Mouse (Mus musculus): ENCODE data around the gene Scamp4. TPM values are rescaled to one million over a fixed set of nuclear protein-coding genes. Genes with fewer than 3 reads are reported as not detected.

Scamp4 gene
- polyA plus RNA-seq, 1 experiment from 2014 or later, result 84.8 TPM

DNA sequence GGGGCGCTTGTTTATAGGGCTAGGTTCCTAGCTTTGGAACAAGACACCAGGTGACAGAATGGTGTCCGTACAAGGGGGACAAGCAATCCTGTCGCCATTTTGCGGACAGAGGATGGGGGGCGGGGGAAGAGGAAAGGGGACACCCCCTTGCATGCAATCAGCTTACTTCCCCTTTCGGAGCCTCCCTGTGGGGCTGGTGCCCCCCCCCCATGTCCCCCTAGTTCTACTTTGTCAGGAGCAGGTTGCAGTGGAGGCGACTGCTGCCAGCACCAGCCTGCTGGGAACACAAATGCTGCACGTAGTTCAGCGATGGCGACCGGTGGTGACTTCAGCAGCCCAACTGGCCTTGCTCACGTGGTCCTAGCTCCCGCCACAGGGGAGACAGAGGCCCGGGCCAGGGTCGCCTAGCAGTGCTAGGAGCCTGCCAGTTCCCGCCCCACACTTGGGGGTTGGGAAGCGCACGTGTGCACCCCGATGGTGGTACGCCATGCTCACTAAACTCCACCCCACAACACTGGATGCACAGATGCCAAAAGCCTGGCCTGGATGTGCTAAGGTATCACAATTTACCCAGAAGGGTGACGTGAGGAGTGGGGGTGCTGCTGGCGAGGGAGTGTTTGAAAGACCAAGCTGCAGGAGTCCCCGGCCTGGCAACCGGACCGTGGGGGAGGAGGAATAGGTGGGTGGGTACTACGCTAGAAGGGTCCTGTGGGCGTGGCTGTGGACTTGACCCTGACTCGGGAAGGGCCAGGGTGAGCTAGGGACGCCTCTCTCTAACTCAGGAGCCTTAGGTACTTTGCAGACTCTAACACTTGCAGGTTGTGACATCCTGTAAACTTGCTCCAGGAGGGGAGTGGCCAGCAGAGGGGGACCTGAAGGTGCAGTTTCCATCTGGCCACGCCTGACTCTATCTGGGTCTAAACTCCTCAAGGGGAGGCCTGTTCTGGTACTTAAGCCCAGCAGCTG lies 31.5 kb upstream of the Scamp4 start:
- no peaks in the 10 kb centered on the region for H3K9me3 ChIP-seq
- H3K4me1 ChIP-seq, result peaks cover 80% of the 10 kb centered on the region
- 23% methylated on average over 30 of the region's 30 CpGs for WGBS
- H3K4me3 ChIP-seq, result peak overlapping the region; percentile 47
- peaks cover 18% of the 10 kb centered on the region for H3K36me3 ChIP-seq (replicated peaks)
- peak overlapping the region; percentile 82 for H3K27ac ChIP-seq (replicated peaks)
- peak; percentile 57 for DNase-seq (ENCODE audit: low spot score)
- no peaks in the 10 kb centered on the region for H3K27me3 ChIP-seq (replicated peaks; ENCODE audit: low read depth, poor library complexity, severe bottlenecking)

DNA sequence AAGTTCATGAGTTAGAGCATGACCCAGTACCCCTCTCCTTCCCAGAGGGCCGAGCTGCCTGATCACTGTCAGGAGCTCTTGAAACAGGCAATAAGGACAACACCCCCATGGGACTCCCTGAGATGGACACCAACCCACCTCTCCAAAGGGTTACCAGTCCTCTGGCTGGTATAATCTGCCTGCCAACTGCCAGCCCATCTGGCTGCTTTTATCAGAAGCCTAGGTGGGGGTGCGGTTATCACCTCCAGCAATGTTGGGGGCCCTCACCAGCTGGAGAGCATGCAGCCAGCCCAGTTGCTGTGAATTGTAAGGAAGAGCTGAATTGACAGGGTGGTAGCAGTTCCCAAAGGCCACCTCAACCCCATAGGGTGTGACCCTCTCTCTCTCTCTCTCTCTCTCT lies 30.2 kb upstream of the Scamp4 start:
- Histone ChIP-seq H3K4me3 (peak overlapping the region; percentile 2; the same call in 1 of the 2 replicates), H3K27me3 (replicated peaks; ENCODE audit: low read depth, poor library complexity, severe bottlenecking) (no peaks in the 10 kb centered on the region), H3K4me1 (peaks cover 86% of the 10 kb centered on the region), H3K9me3 (no peaks in the 10 kb centered on the region), H3K27ac (replicated peaks) (no peak overlapping the region), H3K36me3 (replicated peaks) (peaks cover 18% of the 10 kb centered on the region)
- DNase-seq (ENCODE audit: low spot score), result no peak
- 88% methylated on average over 2 of the region's 2 CpGs for WGBS

DNA sequence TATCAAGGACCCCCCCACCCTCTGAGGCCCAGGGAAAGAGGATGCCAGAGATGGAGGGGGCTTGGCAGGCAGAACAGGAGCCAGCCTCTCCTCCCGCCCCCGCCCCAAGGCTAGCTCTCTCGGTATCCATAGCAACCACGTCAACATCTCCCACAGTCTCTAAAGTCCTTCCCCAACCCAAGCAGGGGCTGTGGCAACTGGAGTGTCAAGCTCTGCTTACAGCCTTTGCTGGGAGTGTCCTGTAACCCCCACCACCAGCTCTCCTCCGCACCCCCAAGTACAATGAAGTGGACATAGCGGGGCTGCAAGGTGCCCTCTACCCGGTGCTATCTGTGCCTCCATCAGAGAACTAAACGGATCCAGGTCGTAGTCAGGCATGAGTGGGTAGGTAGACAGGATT lies 28.7 kb upstream of the Scamp4 start:
- no peaks in the 10 kb centered on the region for H3K27me3 ChIP-seq (replicated peaks; ENCODE audit: low read depth, poor library complexity, severe bottlenecking)
- H3K36me3 ChIP-seq (replicated peaks), result peaks cover 3% of the 10 kb centered on the region
- H3K4me1 ChIP-seq, result peaks cover 98% of the 10 kb centered on the region
- H3K4me3 ChIP-seq, result peak overlapping the region; percentile 22; the same call in 1 of the 2 replicates
- H3K9me3 ChIP-seq, result no peaks in the 10 kb centered on the region
- DNase-seq (ENCODE audit: low spot score), result no peak
- 0 out of 2 replicates have a peak overlapping the region, but pooled peaks have one; percentile 36 for H3K27ac ChIP-seq (replicated peaks)
- 65% methylated on average over 9 of the region's 9 CpGs for WGBS

DNA sequence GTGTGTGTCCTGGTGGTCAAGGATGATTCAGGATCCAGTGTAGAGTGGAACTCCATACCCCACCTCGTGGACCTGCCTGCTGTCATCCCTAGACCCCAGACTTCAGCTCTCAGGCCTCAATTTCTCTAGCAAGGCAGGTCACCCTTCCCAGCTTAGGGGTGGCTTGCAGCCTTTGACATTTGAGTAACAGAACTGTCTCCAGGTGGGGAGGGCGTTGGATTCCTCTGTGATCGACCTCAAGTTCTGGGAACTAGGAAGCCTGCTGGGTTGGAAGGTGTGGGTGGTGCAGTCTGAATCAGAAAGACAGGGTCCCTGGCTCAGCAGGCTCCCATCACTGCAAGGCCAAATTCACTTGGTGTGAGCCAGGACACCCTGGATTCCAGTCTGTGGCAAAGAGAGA lies 27.8 kb upstream of the Scamp4 start:
- no peaks in the 10 kb centered on the region for H3K36me3 ChIP-seq (replicated peaks)
- 73% methylated on average over 3 of the region's 3 CpGs for WGBS
- H3K27ac ChIP-seq (replicated peaks), result no peak overlapping the region
- H3K4me1 ChIP-seq, result peaks cover 96% of the 10 kb centered on the region
- DNase-seq (ENCODE audit: low spot score), result no peak
- no peaks in the 10 kb centered on the region for H3K27me3 ChIP-seq (replicated peaks; ENCODE audit: low read depth, poor library complexity, severe bottlenecking)
- H3K4me3 ChIP-seq, result peak overlapping the region; percentile 91
- H3K9me3 ChIP-seq, result no peaks in the 10 kb centered on the region

DNA sequence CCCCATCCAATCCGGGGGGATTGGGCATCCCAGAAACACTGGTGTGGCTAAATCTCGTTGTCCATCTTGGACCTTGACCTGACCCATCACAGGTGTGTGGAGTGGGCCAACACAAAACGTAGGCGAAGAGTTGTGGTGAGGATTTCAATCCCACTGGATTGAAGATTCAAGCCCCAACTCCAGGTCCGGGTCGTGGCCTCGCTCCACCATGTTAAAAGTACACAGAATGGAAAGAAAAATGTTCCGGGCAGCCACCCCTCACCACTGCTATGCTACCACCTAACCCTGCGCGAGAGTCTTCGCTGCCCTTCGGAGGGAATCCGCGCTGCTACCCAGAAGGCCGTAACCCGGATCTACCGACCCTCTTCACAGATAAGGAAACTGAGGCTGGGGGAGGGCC lies 26.7 kb upstream of the Scamp4 start:
- Histone ChIP-seq H3K27me3 (replicated peaks; ENCODE audit: low read depth, poor library complexity, severe bottlenecking) (no peaks in the 10 kb centered on the region), H3K4me3 (peak overlapping the region; percentile 91), H3K9me3 (no peaks in the 10 kb centered on the region), H3K4me1 (peaks cover 85% of the 10 kb centered on the region), H3K27ac (replicated peaks) (peak overlapping the region; percentile 86; the same call in 1 of the 2 replicates), H3K36me3 (replicated peaks) (peaks cover under 1% of the 10 kb centered on the region)
- no peak for DNase-seq (ENCODE audit: low spot score)
- WGBS, result 13% methylated on average over 17 of the region's 17 CpGs

DNA sequence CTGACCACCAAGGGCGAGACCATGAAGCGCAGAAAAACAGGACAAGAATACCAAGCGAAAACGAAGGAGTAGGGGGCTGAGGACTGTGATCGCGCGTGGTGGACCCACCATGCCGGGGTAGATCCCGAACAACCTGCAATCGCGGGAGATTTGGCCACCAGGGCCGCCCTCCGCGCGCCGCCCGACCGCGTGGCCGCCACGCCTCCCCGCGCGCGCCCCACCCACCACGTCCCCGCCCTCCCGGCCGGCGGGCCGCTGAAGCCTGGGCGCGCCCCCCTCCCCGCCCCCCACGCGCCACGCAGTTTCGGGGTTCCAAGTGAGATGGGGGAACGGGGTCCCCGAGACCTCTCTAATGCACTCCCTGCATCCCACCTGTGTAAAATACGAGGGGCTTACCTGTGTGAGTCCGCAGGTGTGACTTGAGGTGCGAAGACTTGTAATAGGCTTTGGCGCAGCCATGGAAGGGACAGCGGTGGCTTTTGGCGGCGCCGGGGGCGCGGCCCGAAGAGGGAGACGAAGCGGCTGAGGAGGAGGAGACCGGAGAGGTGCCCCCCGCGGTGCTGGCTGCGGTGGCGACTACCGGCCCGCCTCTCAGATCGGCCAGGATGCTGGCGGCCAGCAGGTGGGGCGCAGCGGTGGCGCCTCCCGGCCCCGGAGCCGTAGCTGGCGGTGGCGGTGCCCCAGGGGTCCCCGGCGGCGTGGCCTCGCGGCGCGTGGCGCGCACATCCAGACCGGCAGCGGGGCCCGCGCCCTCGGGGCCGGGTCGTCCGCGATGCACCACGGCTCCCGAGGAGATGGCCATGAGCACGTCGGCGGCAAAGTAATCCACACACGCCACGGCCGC lies 26.1 kb upstream of the Scamp4 start:
- WGBS, result under 1% methylated on average over 96 of the region's 96 CpGs
- peak overlapping the region; percentile 86 for H3K27ac ChIP-seq (replicated peaks)
- no peaks in the 10 kb centered on the region for H3K9me3 ChIP-seq
- H3K36me3 ChIP-seq (replicated peaks), result peaks cover 7% of the 10 kb centered on the region
- peak overlapping the region; percentile 91 for H3K4me3 ChIP-seq
- peak; percentile 73 for DNase-seq (ENCODE audit: low spot score)
- no peaks in the 10 kb centered on the region for H3K27me3 ChIP-seq (replicated peaks; ENCODE audit: low read depth, poor library complexity, severe bottlenecking)
- peaks cover 79% of the 10 kb centered on the region for H3K4me1 ChIP-seq

DNA sequence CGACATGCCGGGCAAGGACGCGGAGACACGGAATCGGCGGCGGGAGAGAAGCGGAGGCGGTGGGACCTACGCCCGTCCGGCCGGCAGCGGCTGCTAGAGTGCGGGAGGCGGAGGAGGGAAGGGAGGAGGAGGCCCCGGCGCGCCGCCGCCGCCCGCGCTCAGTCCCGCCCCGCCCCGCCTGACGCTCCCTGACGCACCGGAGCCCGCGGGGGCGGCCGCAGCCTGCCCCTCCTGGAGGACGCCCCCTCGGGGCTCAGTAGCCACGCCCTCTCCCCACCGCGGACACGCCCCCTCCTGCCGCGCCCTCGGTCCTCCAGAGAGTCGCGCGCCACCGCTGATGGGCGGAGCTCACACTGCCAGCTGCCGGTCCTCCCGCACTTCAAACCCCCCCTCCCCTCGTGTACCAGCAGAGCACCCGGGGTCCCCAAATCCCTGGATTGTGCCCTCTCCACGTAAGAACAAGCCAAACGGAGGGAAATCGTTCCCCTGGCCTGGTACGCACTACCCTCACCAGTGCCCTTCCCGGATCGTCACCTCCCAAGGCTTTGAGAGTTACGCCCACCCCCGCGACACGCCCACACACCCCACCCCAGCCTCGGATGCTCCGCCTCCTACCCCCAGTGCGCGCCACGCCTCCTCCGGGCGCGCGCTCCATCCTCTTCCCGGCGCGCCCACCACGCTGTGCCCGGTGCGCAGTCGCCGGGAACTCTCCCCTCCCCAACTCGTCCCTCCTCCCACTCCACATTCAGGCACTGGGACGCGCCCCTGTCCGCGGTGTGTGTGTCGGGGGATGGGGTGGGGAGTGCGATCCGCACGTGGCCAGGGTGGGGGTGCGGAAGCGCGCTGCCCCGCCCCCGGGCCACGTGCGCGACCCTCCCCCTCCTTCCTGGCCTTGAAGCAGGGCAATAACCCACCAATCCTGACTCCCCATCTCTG lies 25.2 kb upstream of the Scamp4 start, which contains the start of gene Klf16:
Klf16 (minus strand) TSS at position 127 of the 936 bp plus-strand sequence.
- Histone ChIP-seq H3K4me3 (peak within 1 kb of the TSS; percentile 91), H3K4me1 (peaks cover 70% of the 10 kb centered on the region), H3K27ac (replicated peaks) (peak within 1 kb of the TSS; percentile 86), H3K36me3 (replicated peaks) (peaks cover 14% of the 10 kb centered on the region), H3K9me3 (no peaks in the 10 kb centered on the region), H3K27me3 (replicated peaks; ENCODE audit: low read depth, poor library complexity, severe bottlenecking) (no peaks in the 10 kb centered on the region)
- WGBS, result under 1% methylated on average over 75 of the region's 97 CpGs
- DNase-seq (ENCODE audit: low spot score), result peak; percentile 98

DNA sequence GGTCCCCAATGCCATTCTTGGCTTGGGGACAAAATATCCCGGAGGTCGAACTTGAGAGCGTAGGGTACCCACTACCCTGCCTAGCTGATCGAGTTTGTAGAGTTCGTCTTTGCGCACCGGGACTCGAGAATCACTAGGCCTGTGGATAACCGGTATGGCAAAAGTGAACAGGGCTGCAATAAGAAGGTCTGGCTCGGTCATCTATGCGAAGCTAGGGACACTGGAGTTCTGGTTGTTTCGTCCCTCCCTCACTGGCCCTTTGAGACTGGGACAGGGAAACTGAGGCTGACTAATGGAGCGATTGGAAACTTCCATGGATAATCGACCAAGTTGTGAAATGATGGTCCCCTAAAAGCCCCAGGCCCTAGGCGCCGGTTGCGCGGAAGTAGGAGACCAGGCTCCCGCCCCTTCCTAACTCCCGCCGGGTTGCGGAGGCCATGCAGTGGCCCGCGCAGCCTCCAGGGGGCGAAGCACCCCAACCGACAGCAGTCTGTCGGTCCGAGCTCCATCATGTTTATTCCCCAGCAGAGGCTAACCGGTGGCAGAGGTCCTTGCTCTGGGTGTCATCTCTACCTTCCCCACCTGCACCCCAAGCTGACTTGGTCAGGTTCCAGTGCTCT lies 24.4 kb upstream of the Scamp4 start:
- Histone ChIP-seq H3K9me3 (no peaks in the 10 kb centered on the region), H3K4me1 (peaks cover 64% of the 10 kb centered on the region), H3K27ac (replicated peaks) (peak overlapping the region; percentile 86), H3K4me3 (peak overlapping the region; percentile 91), H3K36me3 (replicated peaks) (peaks cover 19% of the 10 kb centered on the region), H3K27me3 (replicated peaks; ENCODE audit: low read depth, poor library complexity, severe bottlenecking) (no peaks in the 10 kb centered on the region)
- 1% methylated on average over 29 of the region's 29 CpGs for WGBS
- DNase-seq (ENCODE audit: low spot score), result peak; percentile 90

DNA sequence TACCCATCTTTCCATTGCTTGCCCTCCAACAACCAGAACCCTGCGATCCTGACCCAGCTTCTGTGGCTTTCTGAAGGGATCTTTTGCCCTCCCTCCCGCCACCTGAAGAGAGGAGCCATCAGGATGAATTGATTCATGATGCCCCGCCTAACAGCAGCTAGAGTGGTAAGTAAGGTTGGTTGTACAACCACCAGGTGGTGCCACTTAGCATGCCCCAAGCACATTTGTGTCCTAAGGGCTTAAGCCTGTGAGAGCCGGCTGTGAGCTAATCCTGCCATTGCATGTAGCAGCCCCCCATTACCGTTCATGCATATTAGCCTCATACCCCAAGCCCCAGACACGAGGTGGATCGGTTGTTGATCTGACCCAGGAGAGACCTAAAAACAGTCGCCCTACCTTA lies 23.8 kb upstream of the Scamp4 start:
- peak overlapping the region; percentile 91 for H3K4me3 ChIP-seq
- peak; percentile 62 for DNase-seq (ENCODE audit: low spot score)
- no peaks in the 10 kb centered on the region for H3K27me3 ChIP-seq (replicated peaks; ENCODE audit: low read depth, poor library complexity, severe bottlenecking)
- WGBS, result 7% methylated on average over 8 of the region's 8 CpGs
- peaks cover 61% of the 10 kb centered on the region for H3K4me1 ChIP-seq
- peaks cover 26% of the 10 kb centered on the region for H3K36me3 ChIP-seq (replicated peaks)
- H3K9me3 ChIP-seq, result no peaks in the 10 kb centered on the region
- H3K27ac ChIP-seq (replicated peaks), result peak overlapping the region; percentile 86

DNA sequence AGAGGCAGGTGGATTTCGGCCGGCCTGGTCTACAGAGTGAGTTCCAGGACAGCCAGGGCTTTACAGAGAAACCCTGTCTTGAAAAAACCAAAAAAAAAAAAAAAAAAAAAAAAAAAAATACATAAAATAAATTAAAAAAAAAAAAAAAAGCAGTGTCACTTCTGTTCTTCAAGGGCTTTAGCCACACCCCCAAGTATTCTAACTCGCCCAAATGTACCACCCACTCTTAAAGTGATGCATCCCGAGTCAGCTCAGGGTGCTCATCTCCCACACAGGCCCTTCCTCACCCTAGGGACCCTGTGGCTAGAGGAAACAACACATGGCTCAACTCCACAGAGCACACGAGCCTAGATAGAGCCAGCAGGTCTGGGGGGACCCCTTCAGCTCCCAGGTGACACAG lies 19.6 kb upstream of the Scamp4 start:
- WGBS, result 85% methylated on average over 5 of the region's 5 CpGs
- Histone ChIP-seq H3K36me3 (replicated peaks) (peaks cover 56% of the 10 kb centered on the region), H3K4me1 (peaks cover 50% of the 10 kb centered on the region), H3K27me3 (replicated peaks; ENCODE audit: low read depth, poor library complexity, severe bottlenecking) (no peaks in the 10 kb centered on the region), H3K4me3 (no peak overlapping the region), H3K9me3 (no peaks in the 10 kb centered on the region), H3K27ac (replicated peaks) (no peak overlapping the region)
- no peak for DNase-seq (ENCODE audit: low spot score)

DNA sequence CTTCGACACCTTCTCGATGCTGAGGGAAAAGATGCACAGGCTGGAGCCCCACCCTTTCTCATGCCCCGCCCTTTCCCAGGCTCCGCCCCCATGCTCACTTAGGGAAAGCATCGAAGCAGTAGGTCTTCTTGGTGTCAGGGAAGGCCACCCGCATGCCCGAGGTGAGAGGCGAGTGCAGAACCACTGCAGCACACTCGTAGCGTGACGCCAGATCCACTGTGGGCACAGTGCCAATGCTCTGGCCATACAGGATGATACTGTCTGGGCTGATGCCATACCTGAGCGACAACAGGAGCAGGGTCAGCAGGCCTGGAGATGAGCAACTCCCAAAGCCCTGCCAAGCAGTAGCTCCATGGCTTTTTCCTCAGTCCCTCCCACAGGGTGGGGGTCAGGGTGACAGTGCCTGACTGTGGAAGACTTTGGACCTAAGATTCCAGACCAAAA lies 18.6 kb upstream of the Scamp4 start:
- DNase-seq (ENCODE audit: low spot score), result no peak
- no peak overlapping the region for H3K27ac ChIP-seq (replicated peaks)
- H3K36me3 ChIP-seq (replicated peaks), result peaks cover 56% of the 10 kb centered on the region

More for the DNA sequence above, 18.6 kb upstream of the Scamp4 start:
- peaks cover 50% of the 10 kb centered on the region for H3K4me1 ChIP-seq
- WGBS, result 70% methylated on average over 12 of the region's 12 CpGs
- no peaks in the 10 kb centered on the region for H3K9me3 ChIP-seq
- 0 out of 2 replicates have a peak overlapping the region, but pooled peaks have one; percentile 23 for H3K4me3 ChIP-seq
- no peaks in the 10 kb centered on the region for H3K27me3 ChIP-seq (replicated peaks; ENCODE audit: low read depth, poor library complexity, severe bottlenecking)
